8 mouse cellular contexts compared by ENCODE assay signal in genomic region chr16:56075222-56076111, GRCm38 (mm10). TPM values are rescaled to one million over a fixed set of nuclear protein-coding genes. Genes with fewer than 3 reads are reported as not detected.
DNase-seq lines count a peak whose midpoint lies in the region; ATAC-seq and TF ChIP-seq lines count a peak whose summit lies in the region.

No protein-coding gene starts in this region.

- H3K27me3 ChIP-seq in C2C12 (ENCODE audit: control insufficient read depth, insufficient read depth, insufficient read length), result no peaks in the 10 kb centered on the region
- no peaks in the 10 kb centered on the region for H3K27me3 ChIP-seq in heart, embryonic 10.5 days (ENCODE audit: insufficient read depth, poor library complexity, severe bottlenecking)
- no peaks in the 10 kb centered on the region for H3K27me3 ChIP-seq in kidney, embryonic 14.5 days (ENCODE audit: control insufficient read depth, insufficient read depth, low read length)
- H3K27me3 ChIP-seq in limb, embryonic 14.5 days (ENCODE audit: control insufficient read depth, insufficient read depth, low read length), result no peaks in the 10 kb centered on the region
- no peaks in the 10 kb centered on the region for H3K27me3 ChIP-seq in midbrain, embryonic 16.5 days (ENCODE audit: control insufficient read depth, insufficient read depth, low read depth, low read length)

- H3ac ChIP-seq in C2C12 (ENCODE audit: control insufficient read depth, insufficient read length, low read depth), result peak overlapping the region; percentile 81

- peak overlapping the region; percentile 69 for H3K4me3 ChIP-seq in C2C12 (ENCODE audit: insufficient read depth, poor library complexity, severe bottlenecking)
- H3K4me3 ChIP-seq in embryonic fibroblast, embryonic 13.5 days (ENCODE audit: insufficient read depth, low read length), result peak overlapping the region; percentile 92
- H3K4me3 ChIP-seq in heart, embryonic 10.5 days, result peak overlapping the region; percentile 85
- peak overlapping the region; percentile 78 for H3K4me3 ChIP-seq in kidney, embryonic 14.5 days (ENCODE audit: low read length)
- H3K4me3 ChIP-seq in limb, embryonic 14.5 days (replicated peaks; ENCODE audit: low read length), result peak overlapping the region; percentile 63
- peak overlapping the region; percentile 64 for H3K4me3 ChIP-seq in midbrain, embryonic 16.5 days (ENCODE audit: low read depth, low read length)

- H3K27ac ChIP-seq in embryonic fibroblast, embryonic 13.5 days (ENCODE audit: insufficient read depth, low read length), result peak overlapping the region; percentile 28
- H3K27ac ChIP-seq in heart, embryonic 10.5 days, result peak overlapping the region; percentile 96
- H3K27ac ChIP-seq in kidney, embryonic 14.5 days (ENCODE audit: low read depth, low read length), result peak overlapping the region; percentile 92
- peak overlapping the region; percentile 85 for H3K27ac ChIP-seq in limb, embryonic 14.5 days (replicated peaks; ENCODE audit: low read depth, low read length)
- H3K27ac ChIP-seq in midbrain, embryonic 16.5 days (ENCODE audit: low read length), result peak overlapping the region; percentile 98

- H3K4me2 ChIP-seq in kidney, embryonic 14.5 days (replicated peaks; ENCODE audit: low read depth, low read length), result peak overlapping the region; percentile 53
- peak overlapping the region; percentile 52 for H3K4me2 ChIP-seq in limb, embryonic 14.5 days (replicated peaks; ENCODE audit: low read depth, low read length, severe bottlenecking)
- peak overlapping the region; percentile 73 for H3K4me2 ChIP-seq in midbrain, embryonic 16.5 days (ENCODE audit: low read length)

- H3K9me3 ChIP-seq in heart, embryonic 10.5 days, result no peaks in the 10 kb centered on the region
- no peaks in the 10 kb centered on the region for H3K9me3 ChIP-seq in kidney, embryonic 14.5 days (ENCODE audit: control insufficient read depth, low read length)
- no peaks in the 10 kb centered on the region for H3K9me3 ChIP-seq in limb, embryonic 14.5 days (ENCODE audit: control insufficient read depth, low read length)
- H3K9me3 ChIP-seq in midbrain, embryonic 16.5 days (replicated peaks; ENCODE audit: control insufficient read depth, low read length, poor library complexity, severe bottlenecking), result no peaks in the 10 kb centered on the region

- H3K36me3 ChIP-seq in C2C12 (ENCODE audit: control insufficient read depth, insufficient read depth), result no peaks in the 10 kb centered on the region
- H3K36me3 ChIP-seq in heart, embryonic 10.5 days, result no peaks in the 10 kb centered on the region
- no peaks in the 10 kb centered on the region for H3K36me3 ChIP-seq in kidney, embryonic 14.5 days (ENCODE audit: control insufficient read depth, insufficient read depth, low read length)
- no peaks in the 10 kb centered on the region for H3K36me3 ChIP-seq in limb, embryonic 14.5 days (ENCODE audit: control insufficient read depth, insufficient read depth, low read length)
- no peaks in the 10 kb centered on the region for H3K36me3 ChIP-seq in midbrain, embryonic 16.5 days (ENCODE audit: control insufficient read depth, insufficient read depth, low read length)

- peaks cover 19% of the 10 kb centered on the region for H3K79me2 ChIP-seq in C2C12 (ENCODE audit: control insufficient read depth, insufficient read depth)

- DNase-seq in brain, adult 2 months (ENCODE audit: low read depth, low spot score), result peak; percentile 95
- peak; percentile 96 for DNase-seq in heart, embryonic 10.5 days (ENCODE audit: low spot score)
- peak; percentile 96 for DNase-seq in limb, embryonic 14.5 days (ENCODE audit: low spot score)
- DNase-seq in spleen, postnatal 10 days (ENCODE audit: low spot score in 2 of 2), result peak; percentile 86 to 87

- TF ChIP-seq POLR2A in embryonic fibroblast, embryonic 13.5 days (IDR thresholded peaks at IDR 0.05; ENCODE audit: low read depth, low read length), result peak; percentile 73
- 0 out of 2 replicates have a peak, but pooled peaks have one; percentile 40 for TF ChIP-seq POLR2A in limb, embryonic 14.5 days (IDR thresholded peaks at IDR 0.05; ENCODE audit: borderline replicate concordance, extremely low read depth, insufficient read depth, insufficient read length)

- peak overlapping the region; percentile 71 for H3K9ac ChIP-seq in kidney, embryonic 14.5 days (ENCODE audit: low read depth, low read length)
- H3K9ac ChIP-seq in limb, embryonic 14.5 days (ENCODE audit: low read depth, low read length, severe bottlenecking), result peak overlapping the region; percentile 68
- peak overlapping the region; percentile 86 for H3K9ac ChIP-seq in midbrain, embryonic 16.5 days (ENCODE audit: low read depth, low read length)

- H3K79me3 ChIP-seq in C2C12 (ENCODE audit: low read depth), result peaks cover 10% of the 10 kb centered on the region

- ATAC-seq in kidney, embryonic 14.5 days (ENCODE audit: low FRiP score, low TSS enrichment), result peak; percentile 89
- ATAC-seq in limb, embryonic 14.5 days (ENCODE audit: low FRiP score, low read depth), result peak; percentile 85
- peak; percentile 94 for ATAC-seq in midbrain, embryonic 16.5 days

- no peaks in the 10 kb centered on the region for H3K4me1 ChIP-seq in embryonic fibroblast, embryonic 13.5 days (ENCODE audit: control insufficient read depth, insufficient read depth, low read length)
- peaks cover 5% of the 10 kb centered on the region for H3K4me1 ChIP-seq in heart, embryonic 10.5 days
- peaks cover 5% of the 10 kb centered on the region; the same call in 1 of the 2 replicates for H3K4me1 ChIP-seq in kidney, embryonic 14.5 days (ENCODE audit: control insufficient read depth, insufficient read depth, low read length)
- peaks cover 10% of the 10 kb centered on the region for H3K4me1 ChIP-seq in limb, embryonic 14.5 days (ENCODE audit: control insufficient read depth, insufficient read depth, low read length)
- peaks cover 17% of the 10 kb centered on the region for H3K4me1 ChIP-seq in midbrain, embryonic 16.5 days (ENCODE audit: control insufficient read depth, insufficient read depth, low read length)

- under 1% methylated on average over 43 of the region's 66 CpGs for WGBS in heart, embryonic 10.5 days
- 1% methylated on average over 37 of the region's 66 CpGs for WGBS in kidney, embryonic 14.5 days
- WGBS in limb, embryonic 14.5 days, result 2% methylated on average over 44 of the region's 66 CpGs
- under 1% methylated on average over 50 of the region's 66 CpGs for WGBS in midbrain, embryonic 16.5 days

- TF ChIP-seq CTCF in C2C12 (IDR thresholded peaks at IDR 0.05; ENCODE audit: control insufficient read depth, insufficient read depth, insufficient read length), result no peak
- TF ChIP-seq CTCF in embryonic fibroblast, embryonic 13.5 days (IDR thresholded peaks at IDR 0.05; ENCODE audit: borderline replicate concordance, insufficient read depth, low read length), result no peak

TF ChIP-seq in C2C12, 6 proteins besides CTCF, POLR2A, EP300 and RAD21:
- TF ChIP-seq FOSL1 (IDR thresholded peaks at IDR 0.05; ENCODE audit: insufficient read depth, low read length, poor library complexity, severe bottlenecking) (no peak), USF1 (IDR thresholded peaks at IDR 0.05; ENCODE audit: low read depth) (no peak), MYOD1 (IDR thresholded peaks at IDR 0.05; ENCODE audit: control insufficient read depth, insufficient read length, low read depth) (no peak), MYOG (IDR thresholded peaks at IDR 0.05; ENCODE audit: control insufficient read depth, extremely low read depth, insufficient read length) (no peak), CEBPB (IDR thresholded peaks at IDR 0.05; ENCODE audit: low read depth) (no peak), MAX (IDR thresholded peaks at IDR 0.05) (no peak)

RNA-seq across cellular contexts. Expression of gene Senp7, which starts 27.3 kb away (rescaled TPM):
- polyA plus RNA-seq in C2C12 (2012; fragmentation: generic; extraction: Trizol), result 3.4 TPM
- 22.7 and 33.2 TPM in 2 replicates for polyA plus RNA-seq in embryonic fibroblast, embryonic 13.5 days (2011; ENCODE audit: insufficient read length, low read depth, missing spikeins)
- 22.4 and 23.3 TPM in 2 replicates for polyA plus RNA-seq in heart, embryonic 10.5 days (2016; fragmentation: Nextera tagmentation; extraction: Ambion mirVana)
- 24.0 and 33.2 TPM in 2 replicates for polyA plus RNA-seq in kidney, embryonic 14.5 days (2014; fragmentation: Nextera tagmentation; extraction: Ambion mirVana)
- 25.3 and 27.6 TPM in 2 replicates for polyA plus RNA-seq in limb, embryonic 14.5 days (2012; rRNA removed)
- 34.5 and 37.3 TPM in 2 replicates for polyA plus RNA-seq in limb, embryonic 14.5 days (2014; fragmentation: Nextera tagmentation; extraction: Ambion mirVana)
- polyA plus RNA-seq in midbrain, embryonic 16.5 days (2015; fragmentation: Nextera tagmentation; extraction: Ambion mirVana), result 55.4 and 63.5 TPM in 2 replicates

RNA-seq across cellular contexts. Expression of gene Trmt10c, which starts 37.8 kb away (rescaled TPM):
- 5.9 TPM for polyA plus RNA-seq in C2C12 (2012; fragmentation: generic; extraction: Trizol)
- polyA plus RNA-seq in embryonic fibroblast, embryonic 13.5 days (2011; ENCODE audit: insufficient read length, low read depth, missing spikeins), result 13.6 and 15.1 TPM in 2 replicates
- 24.8 and 30.2 TPM in 2 replicates for polyA plus RNA-seq in heart, embryonic 10.5 days (2016; fragmentation: Nextera tagmentation; extraction: Ambion mirVana)
- 32.8 and 34.3 TPM in 2 replicates for polyA plus RNA-seq in kidney, embryonic 14.5 days (2014; fragmentation: Nextera tagmentation; extraction: Ambion mirVana)
- polyA plus RNA-seq in limb, embryonic 14.5 days (2012; rRNA removed), result 7.8 and 11.3 TPM in 2 replicates
- polyA plus RNA-seq in limb, embryonic 14.5 days (2014; fragmentation: Nextera tagmentation; extraction: Ambion mirVana), result 25.7 and 26.9 TPM in 2 replicates
- 18.4 and 20.1 TPM in 2 replicates for polyA plus RNA-seq in midbrain, embryonic 16.5 days (2015; fragmentation: Nextera tagmentation; extraction: Ambion mirVana)

RNA-seq across cellular contexts. Expression of gene Pcnp, which starts 45.9 kb away (rescaled TPM):
- polyA plus RNA-seq in C2C12 (2012; fragmentation: generic; extraction: Trizol), result 41.2 TPM
- 179 and 181 TPM in 2 replicates for polyA plus RNA-seq in embryonic fibroblast, embryonic 13.5 days (2011; ENCODE audit: insufficient read length, low read depth, missing spikeins)
- polyA plus RNA-seq in heart, embryonic 10.5 days (2016; fragmentation: Nextera tagmentation; extraction: Ambion mirVana), result 187 and 211 TPM in 2 replicates
- 228 and 236 TPM in 2 replicates for polyA plus RNA-seq in kidney, embryonic 14.5 days (2014; fragmentation: Nextera tagmentation; extraction: Ambion mirVana)
- 76.8 and 99.6 TPM in 2 replicates for polyA plus RNA-seq in limb, embryonic 14.5 days (2012; rRNA removed)
- polyA plus RNA-seq in limb, embryonic 14.5 days (2014; fragmentation: Nextera tagmentation; extraction: Ambion mirVana), result 230 and 242 TPM in 2 replicates
- 216 and 227 TPM in 2 replicates for polyA plus RNA-seq in midbrain, embryonic 16.5 days (2015; fragmentation: Nextera tagmentation; extraction: Ambion mirVana)

Comparison
In these comparisons a context has a peak if more than half of its experiments do, and no peak if none do; other contexts are left out.
1. Peak in every context shown above with its lines: DNase-seq, ATAC-seq, H3K4me3 ChIP-seq and H3K27ac ChIP-seq.
2. H3K27ac ChIP-seq: peak in every context shown above with its lines; median percentile 98 in midbrain, embryonic 16.5 days; 96 in heart, embryonic 10.5 days; 92 in kidney, embryonic 14.5 days; 85 in limb, embryonic 14.5 days; 28 in embryonic fibroblast, embryonic 13.5 days.